Mouse (Mus musculus) stomach, postnatal 0 days (tissue): ENCODE data around the gene Hjurp.

Experiments used
- CTCF ChIP-seq: IDR thresholded peaks from 2 replicates; pipeline ENCODE4 v1.5.1; 2016; ENCODE audit warnings: antibody characterized with exemption, low read depth, mild to moderate bottlenecking, moderate library complexity
- EP300 ChIP-seq: optimal IDR thresholded peaks from 2 replicates; pipeline ENCODE3; 2016; ENCODE audit warnings: antibody characterized with exemption

- TF ChIP-seq CTCF (no peak), EP300 (no peak)
Observed at GRCm38 (mm10) chr1:88233421-88234247, 43.8 kb downstream of the Hjurp start.
